Mouse (Mus musculus) forebrain, embryonic 15.5 days (tissue): ENCODE data around the gene St7. TPM values are rescaled to one million over a fixed set of nuclear protein-coding genes. Genes with fewer than 3 reads are reported as not detected.

Source experiments
- ATAC-seq: fragments of 200-750 bp; cut with Nextera tagmentation; replicated peaks from 2 replicates; pipeline ENCODE4 v1.8.0; 2017; ENCODE audit warnings: mild to moderate bottlenecking, moderate TSS enrichment, moderate library complexity
- H3K27ac ChIP-seq: fragments of 300-500 bp; sonication (generic); replicated peaks from 2 replicates; pipeline ENCODE4 v1.5.1; 2015; ENCODE audit warnings: mild to moderate bottlenecking, inconsistent platforms
- H3K27me3 ChIP-seq: fragments of 300-500 bp; sonication (generic); 2 replicates; pipeline ENCODE4 v1.6.1; 2015; ENCODE audit warnings: inconsistent platforms
- H3K36me3 ChIP-seq: fragments of 300-500 bp; sonication (generic); 2 replicates; pipeline ENCODE4 v1.6.1; 2015; ENCODE audit warnings: mild to moderate bottlenecking, inconsistent platforms
- H3K4me1 ChIP-seq: fragments of 300-500 bp; sonication (generic); 2 replicates; pipeline ENCODE4 v1.6.1; 2015; ENCODE audit warnings: inconsistent platforms
- H3K4me2 ChIP-seq: fragments of 300-500 bp; sonication (generic); replicated peaks from 2 replicates; pipeline ENCODE4 v1.6.1; 2015; ENCODE audit warnings: mild to moderate bottlenecking, inconsistent platforms
- H3K4me3 ChIP-seq: fragments of 300-500 bp; sonication (generic); 2 replicates; pipeline ENCODE4 v1.5.1; 2015; ENCODE audit warnings: mild to moderate bottlenecking, inconsistent platforms
- H3K9ac ChIP-seq: fragments of 300-500 bp; sonication (generic); replicated peaks from 2 replicates; pipeline ENCODE4 v1.6.1; 2015; ENCODE audit warnings: mild to moderate bottlenecking, inconsistent platforms
- H3K9me3 ChIP-seq: fragments of 300-500 bp; sonication (generic); 2 replicates; pipeline ENCODE4 v1.6.1; 2016; ENCODE audit warnings: inconsistent platforms
- WGBS: fragments of 180-500 bp; shearing (Covaris S2); methylation state at CpG from one replicate; pipeline ENCODE4 v1.1.7; 2015; ENCODE audit warnings: mixed read lengths; 5-methylcytosine and 5-hydroxymethylcytosine counted together
- polyA plus RNA-seq: library from polyadenylated mRNA; unstranded; fragments of >200 nt; fragmentation: Nextera tagmentation; extraction: Ambion mirVana; gene quantifications from 2 replicates; pipeline ENCODE4 v1.2.1, GENCODE M21; 2015

St7 gene
- polyA plus RNA-seq, 1 experiment from 2014 or later: 68.2 TPM

GRCm38 (mm10) chr6:17800694-17801093 is 108.0 kb downstream of the St7 start:
- H3K4me3 ChIP-seq: no peak overlapping the region
- no peaks in the 10 kb centered on the region for H3K27me3 ChIP-seq
- no peaks in the 10 kb centered on the region for H3K36me3 ChIP-seq
- peaks cover 16% of the 10 kb centered on the region for H3K4me1 ChIP-seq
- no peak overlapping the region for H3K9ac ChIP-seq
- 89% methylated on average over 5 of the region's 5 CpGs for WGBS
- ATAC-seq: no peak
- H3K9me3 ChIP-seq: no peaks in the 10 kb centered on the region
- no peak overlapping the region for H3K27ac ChIP-seq
- no peak overlapping the region for H3K4me2 ChIP-seq

DNA sequence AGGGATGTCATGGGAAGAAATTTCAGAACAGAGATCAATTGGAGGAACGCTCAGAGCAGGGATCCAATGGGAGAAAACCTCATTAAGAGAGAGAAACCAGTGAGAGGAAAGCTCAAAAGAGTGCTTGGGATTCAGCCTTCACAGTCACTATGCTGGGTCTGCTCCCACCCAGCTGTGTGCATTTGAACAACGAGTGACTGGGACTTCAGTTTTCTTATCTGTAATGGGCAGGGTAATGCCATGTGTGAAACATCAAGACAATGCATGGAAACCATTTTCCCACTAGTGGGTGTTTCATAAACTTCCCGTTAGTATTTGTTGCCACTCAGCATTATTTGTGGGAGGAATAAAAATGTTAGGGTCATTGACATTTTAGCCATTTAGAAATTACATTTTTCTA is 111.7 kb downstream of the St7 start:
- no peaks in the 10 kb centered on the region for H3K36me3 ChIP-seq
- H3K4me2 ChIP-seq: no peak overlapping the region
- peaks cover 13% of the 10 kb centered on the region for H3K4me1 ChIP-seq
- no peak overlapping the region for H3K9ac ChIP-seq
- H3K9me3 ChIP-seq: no peaks in the 10 kb centered on the region
- ATAC-seq: no peak
- WGBS: 64% methylated on average over 3 of the region's 3 CpGs
- no peak overlapping the region for H3K27ac ChIP-seq
- H3K4me3 ChIP-seq: no peak overlapping the region
- no peaks in the 10 kb centered on the region for H3K27me3 ChIP-seq

- 0 out of 2 replicates have a peak overlapping the region, but pooled peaks have one; percentile 15 for H3K27ac ChIP-seq
- ATAC-seq: peak; percentile 51; the same call in 1 of the 2 replicates
- H3K36me3 ChIP-seq: no peaks in the 10 kb centered on the region
- H3K4me2 ChIP-seq: no peak overlapping the region
- H3K27me3 ChIP-seq: no peaks in the 10 kb centered on the region
- WGBS: 11% methylated on average over 4 of the region's 4 CpGs
- no peak overlapping the region for H3K9ac ChIP-seq
- peaks cover 13% of the 10 kb centered on the region for H3K4me1 ChIP-seq
- H3K4me3 ChIP-seq: no peak overlapping the region
- H3K9me3 ChIP-seq: no peaks in the 10 kb centered on the region
Measured at GRCm38 (mm10) chr6:17806569-17806968, 113.8 kb downstream of the St7 start.

GRCm38 (mm10) chr6:17811063-17811462 is 118.3 kb downstream of the St7 start:
- Histone ChIP-seq H3K4me2 (no peak overlapping the region), H3K9ac (no peak overlapping the region), H3K27me3 (no peaks in the 10 kb centered on the region), H3K27ac (no peak overlapping the region), H3K4me1 (peaks cover 24% of the 10 kb centered on the region), H3K9me3 (no peaks in the 10 kb centered on the region), H3K4me3 (no peak overlapping the region), H3K36me3 (no peaks in the 10 kb centered on the region)
- 82% methylated on average over 2 of the region's 2 CpGs for WGBS
- no peak for ATAC-seq

- Histone ChIP-seq H3K4me3 (no peak overlapping the region), H3K4me1 (peaks cover 22% of the 10 kb centered on the region), H3K4me2 (no peak overlapping the region), H3K9ac (no peak overlapping the region), H3K9me3 (no peaks in the 10 kb centered on the region), H3K36me3 (no peaks in the 10 kb centered on the region), H3K27me3 (no peaks in the 10 kb centered on the region), H3K27ac (no peak overlapping the region)
- ATAC-seq: no peak
Measured at GRCm38 (mm10) chr6:17811531-17811930, 118.8 kb downstream of the St7 start.

DNA sequence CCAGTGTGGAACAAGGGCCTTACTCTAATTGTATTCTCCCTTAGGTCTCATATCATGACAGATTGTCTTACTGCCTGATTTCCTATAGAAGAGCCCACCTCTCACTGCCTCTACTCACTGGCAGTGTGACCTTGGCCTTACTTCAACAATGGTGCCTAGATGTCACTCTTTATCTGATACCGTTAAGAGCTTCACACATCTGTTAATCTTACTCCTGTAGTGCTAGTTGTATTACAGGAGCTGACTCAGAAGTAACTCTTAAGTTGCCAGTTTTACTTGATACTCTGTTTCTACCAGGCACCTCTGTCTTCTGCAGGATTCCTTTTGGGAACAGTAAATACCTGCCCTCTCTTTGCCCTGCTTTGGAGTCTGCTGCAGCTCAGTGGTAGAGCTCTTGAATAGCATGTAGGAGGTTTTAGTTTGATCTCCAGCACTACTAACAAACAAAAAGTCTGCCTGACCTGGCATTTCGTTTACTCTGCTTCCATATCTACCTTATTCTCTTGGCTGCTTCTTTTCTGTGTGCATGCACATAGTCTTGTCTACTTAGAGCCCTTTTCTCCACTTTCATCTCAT is 121.4 kb downstream of the St7 start:
- no peak for ATAC-seq

DNA sequence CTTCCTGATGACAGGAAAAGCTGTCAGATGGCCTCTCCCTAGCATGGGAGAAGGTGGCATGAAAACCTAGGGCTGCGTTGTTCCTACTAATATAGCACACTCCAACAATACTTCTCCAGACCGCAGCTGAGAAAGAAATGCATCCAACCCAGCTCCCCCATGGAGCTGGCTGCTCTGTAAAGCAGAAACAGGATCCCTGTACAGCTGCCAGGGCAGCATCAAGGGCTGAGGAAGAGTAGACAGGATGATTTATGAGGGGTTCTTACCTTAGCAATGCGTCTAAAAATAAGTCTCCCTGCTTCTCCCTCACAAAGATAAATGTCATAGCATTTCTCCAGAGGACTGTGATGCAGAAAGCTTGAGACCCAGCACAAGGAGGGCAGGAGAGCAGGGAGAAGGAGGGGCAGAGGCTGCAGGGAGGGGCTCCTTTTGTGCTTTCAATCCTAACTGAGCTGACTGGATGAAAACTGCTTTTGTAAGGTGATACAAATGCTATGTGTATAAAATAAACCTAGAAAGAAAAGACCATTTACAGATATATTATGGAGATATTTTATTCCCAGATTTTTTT is 124.2 kb downstream of the St7 start:
- Histone ChIP-seq H3K4me1 (peaks cover 25% of the 10 kb centered on the region), H3K27ac (peak overlapping the region; percentile 39), H3K4me2 (no peak overlapping the region), H3K36me3 (peaks cover 6% of the 10 kb centered on the region; the same call in 1 of the 2 replicates), H3K9ac (no peak overlapping the region), H3K4me3 (no peak overlapping the region), H3K9me3 (no peaks in the 10 kb centered on the region), H3K27me3 (no peaks in the 10 kb centered on the region)
- 18% methylated on average over 3 of the region's 3 CpGs for WGBS
- 0 out of 2 replicates have a peak, but pooled peaks have one; percentile 38 for ATAC-seq

More for the DNA sequence above, 121.4 kb downstream of the St7 start:
- H3K27ac ChIP-seq: no peak overlapping the region
- H3K9me3 ChIP-seq: no peaks in the 10 kb centered on the region
- no peak overlapping the region for H3K4me2 ChIP-seq
- no peak overlapping the region for H3K9ac ChIP-seq
- peaks cover 25% of the 10 kb centered on the region for H3K4me1 ChIP-seq
- no peaks in the 10 kb centered on the region for H3K36me3 ChIP-seq
- no peaks in the 10 kb centered on the region for H3K27me3 ChIP-seq
- WGBS: 49% methylated on average over 2 of the region's 2 CpGs
- H3K4me3 ChIP-seq: no peak overlapping the region

DNA sequence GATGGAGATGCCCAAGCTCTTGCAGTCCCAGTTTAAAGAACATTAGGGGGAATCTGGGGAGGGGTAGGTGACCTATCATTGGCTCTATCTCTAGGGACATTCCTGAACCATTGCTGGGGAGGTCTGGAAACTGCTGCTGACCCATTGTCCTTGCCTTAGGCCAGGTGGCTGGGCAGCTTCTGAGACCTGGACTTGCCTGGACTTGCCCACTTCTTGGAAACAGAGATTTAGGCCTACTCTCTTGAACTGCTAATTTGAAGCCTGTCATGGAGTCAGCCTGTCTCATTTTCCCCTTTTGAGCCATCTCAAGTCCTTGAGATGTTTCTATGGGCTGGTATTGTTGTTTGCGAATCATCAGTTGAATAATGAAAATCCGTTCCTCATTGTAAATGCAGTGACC is 130.9 kb downstream of the St7 start:
- no peak for ATAC-seq
- H3K9me3 ChIP-seq: no peaks in the 10 kb centered on the region
- 93% methylated on average over 2 of the region's 2 CpGs for WGBS

DNA sequence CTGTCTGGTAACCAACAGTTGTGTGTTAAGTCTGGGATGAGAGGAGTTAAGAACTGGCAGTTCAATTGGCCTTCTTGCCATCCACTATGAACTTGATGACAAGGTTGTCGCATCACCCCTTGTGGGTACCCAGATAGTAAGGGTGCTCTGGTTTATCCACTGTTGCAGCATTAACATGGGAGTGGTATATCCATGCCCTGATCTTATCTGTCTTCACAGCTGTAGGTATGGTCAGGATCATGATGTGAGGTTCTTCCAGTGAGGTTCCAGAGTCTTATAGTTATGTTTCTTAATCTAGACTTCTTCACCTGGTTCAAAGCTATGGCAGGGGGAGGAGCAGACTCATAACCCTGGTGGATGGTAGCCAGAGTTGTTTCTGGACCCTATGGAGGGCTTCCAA is 132.0 kb downstream of the St7 start:
- Histone ChIP-seq H3K4me2 (no peak overlapping the region), H3K9me3 (no peaks in the 10 kb centered on the region), H3K36me3 (peaks cover 8% of the 10 kb centered on the region; the same call in 1 of the 2 replicates), H3K27me3 (no peaks in the 10 kb centered on the region), H3K9ac (no peak overlapping the region), H3K4me3 (no peak overlapping the region), H3K4me1 (no peaks in the 10 kb centered on the region), H3K27ac (no peak overlapping the region)
- 91% methylated on average over 1 of the region's 1 CpGs for WGBS
- ATAC-seq: no peak

More for the DNA sequence above, 130.9 kb downstream of the St7 start:
- Histone ChIP-seq H3K36me3 (peaks cover 6% of the 10 kb centered on the region; the same call in 1 of the 2 replicates), H3K9ac (no peak overlapping the region), H3K27me3 (no peaks in the 10 kb centered on the region), H3K4me1 (no peaks in the 10 kb centered on the region), H3K4me3 (no peak overlapping the region), H3K4me2 (no peak overlapping the region), H3K27ac (no peak overlapping the region)

- WGBS: 85% methylated on average over 4 of the region's 4 CpGs
- H3K27ac ChIP-seq: no peak overlapping the region
- no peak overlapping the region for H3K4me3 ChIP-seq
- 0 out of 2 replicates have a peak, but pooled peaks have one; percentile 32 for ATAC-seq
- peaks cover 4% of the 10 kb centered on the region; the same call in 1 of the 2 replicates for H3K9me3 ChIP-seq
- no peaks in the 10 kb centered on the region for H3K27me3 ChIP-seq
- H3K9ac ChIP-seq: no peak overlapping the region
- H3K4me1 ChIP-seq: no peaks in the 10 kb centered on the region
- H3K36me3 ChIP-seq: 0 out of 2 replicates have a peak, but pooled peaks cover 2% of the 10 kb centered on the region
- no peak overlapping the region for H3K4me2 ChIP-seq
Measured at GRCm38 (mm10) chr6:17828382-17828781, 135.6 kb downstream of the St7 start.

GRCm38 (mm10) chr6:17829981-17830380 is 137.2 kb downstream of the St7 start:
- H3K4me2 ChIP-seq: no peak overlapping the region
- H3K9me3 ChIP-seq: peaks cover 4% of the 10 kb centered on the region; the same call in 1 of the 2 replicates
- H3K36me3 ChIP-seq: peaks cover 2% of the 10 kb centered on the region; the same call in 1 of the 2 replicates
- H3K4me1 ChIP-seq: no peaks in the 10 kb centered on the region
- ATAC-seq: no peak
- H3K27me3 ChIP-seq: no peaks in the 10 kb centered on the region
- no peak overlapping the region for H3K27ac ChIP-seq
- WGBS: 95% methylated on average over 1 of the region's 1 CpGs
- no peak overlapping the region for H3K4me3 ChIP-seq
- H3K9ac ChIP-seq: no peak overlapping the region

- Histone ChIP-seq H3K4me2 (no peak overlapping the region), H3K9me3 (peaks cover 4% of the 10 kb centered on the region; the same call in 1 of the 2 replicates), H3K4me3 (no peak overlapping the region), H3K9ac (no peak overlapping the region), H3K4me1 (no peaks in the 10 kb centered on the region), H3K27ac (no peak overlapping the region), H3K27me3 (no peaks in the 10 kb centered on the region), H3K36me3 (peaks cover 5% of the 10 kb centered on the region; the same call in 1 of the 2 replicates)
- 35% methylated on average over 7 of the region's 7 CpGs for WGBS
- no peak for ATAC-seq
Measured at GRCm38 (mm10) chr6:17834493-17834892, 141.8 kb downstream of the St7 start.
